Mouse (Mus musculus) right cerebral cortex, postnatal 14 days (tissue): ENCODE results near the gene Ppp1r36.
"Not testable (repeated sequence)": the region's sequence is repeated elsewhere in the genome, so short reads cannot be mapped to it uniquely, and the experiment has no call there.

Experiments used
- DNase-seq: peaks from one replicate; pipeline ENCODE4 v3.0.0; 2022

The Ppp1r36 gene

DNA sequence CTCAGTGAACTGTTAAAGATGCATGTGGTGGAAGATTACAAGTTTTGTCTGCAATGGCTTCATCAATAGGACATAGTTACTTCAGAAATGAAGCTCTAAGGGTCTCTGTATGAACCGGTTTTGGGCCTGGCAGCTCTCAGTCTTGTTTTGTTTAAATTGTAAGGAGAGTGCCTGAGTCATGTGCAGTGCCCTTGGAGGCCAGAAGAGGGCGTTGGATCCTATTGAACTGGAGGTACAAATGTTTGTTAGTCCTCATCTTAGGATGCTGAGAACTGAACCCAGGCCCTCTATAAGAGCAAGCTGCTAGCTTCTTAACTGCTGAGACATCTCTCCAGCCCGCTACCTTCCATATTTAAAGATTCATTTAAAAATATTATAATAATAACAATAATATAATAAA lies 15.7 kb upstream of the Ppp1r36 start:
- no peak for DNase-seq

DNA sequence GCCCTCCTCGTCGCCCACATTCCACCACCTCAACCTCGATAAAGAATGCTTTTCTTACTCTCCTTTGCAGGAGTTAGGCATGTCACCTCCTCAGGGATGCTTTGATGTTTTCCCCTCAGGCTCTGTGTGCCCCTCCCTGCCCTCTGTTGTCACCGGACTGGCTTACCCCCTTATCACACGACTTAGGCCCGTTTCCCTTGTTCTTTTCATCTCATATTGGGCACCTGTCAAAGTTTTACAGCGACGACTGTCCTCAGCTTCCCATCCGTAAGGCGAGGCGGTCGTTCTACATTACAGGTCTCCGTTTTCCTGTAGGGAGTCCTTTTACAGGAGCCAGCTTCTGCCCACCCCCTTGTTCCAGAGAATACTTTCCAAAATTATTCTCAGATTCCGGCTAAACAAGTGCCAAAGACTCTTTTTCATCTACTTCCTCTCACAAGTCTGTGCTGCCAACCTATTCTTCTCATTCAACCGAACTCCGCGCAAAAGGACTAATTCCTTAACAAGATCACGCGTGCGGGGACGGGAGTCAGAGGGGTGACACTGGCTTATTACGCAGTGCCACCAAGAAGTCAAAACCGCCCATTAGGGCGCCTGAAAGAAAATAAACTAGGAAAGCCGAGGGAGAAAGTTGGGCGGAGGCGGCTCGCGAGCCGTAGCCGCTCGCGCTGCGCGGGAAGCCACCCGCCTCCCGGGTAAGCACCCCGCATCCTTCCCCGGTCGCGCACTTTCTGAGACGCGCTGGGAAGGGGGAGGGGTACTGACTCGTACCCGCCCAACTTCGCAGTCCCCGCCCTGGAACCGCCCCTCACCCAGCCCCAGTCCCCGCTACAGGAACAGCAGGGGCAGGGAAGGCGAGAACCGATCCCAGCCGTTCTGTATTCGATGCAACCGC lies 14.1 kb upstream of the Ppp1r36 start:
- no peak for DNase-seq

DNA sequence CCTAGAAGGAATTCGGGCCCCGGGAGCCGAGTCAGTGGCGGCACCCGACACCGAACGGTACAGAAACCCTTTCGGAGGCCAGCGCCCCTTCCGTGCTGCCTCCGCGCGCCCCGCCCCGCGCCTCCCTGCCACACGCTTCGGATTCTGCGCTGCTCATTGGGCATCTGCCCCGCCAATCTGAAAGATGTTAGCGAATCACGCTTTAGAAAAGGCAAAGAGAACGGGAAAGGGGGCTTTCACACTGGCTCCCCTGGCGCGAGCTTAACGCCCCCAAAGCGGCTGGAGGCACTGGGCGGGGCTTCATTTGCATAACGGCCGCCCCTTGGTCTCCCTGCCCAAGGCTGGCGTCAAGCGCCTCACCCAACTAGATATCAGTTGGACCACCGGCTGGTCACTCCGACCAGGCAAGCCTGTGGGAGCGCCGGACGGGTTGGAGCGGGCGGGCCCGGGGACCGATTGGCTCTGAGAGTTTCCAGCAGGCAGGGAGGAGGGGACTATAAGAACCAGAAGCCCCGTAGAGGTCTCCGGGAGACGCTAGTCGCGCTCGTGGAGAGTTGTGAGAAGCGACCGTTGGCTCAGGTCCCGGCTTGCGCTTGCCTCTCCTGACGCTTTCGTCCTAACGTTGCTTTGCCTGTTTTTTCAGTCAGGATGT lies 13.3 kb upstream of the Ppp1r36 start, which contains the start of gene Hspa2:
Hspa2 (plus strand) TSS at position 291 of the 652 bp plus-strand sequence.
- DNase-seq: peak; percentile 100

DNA sequence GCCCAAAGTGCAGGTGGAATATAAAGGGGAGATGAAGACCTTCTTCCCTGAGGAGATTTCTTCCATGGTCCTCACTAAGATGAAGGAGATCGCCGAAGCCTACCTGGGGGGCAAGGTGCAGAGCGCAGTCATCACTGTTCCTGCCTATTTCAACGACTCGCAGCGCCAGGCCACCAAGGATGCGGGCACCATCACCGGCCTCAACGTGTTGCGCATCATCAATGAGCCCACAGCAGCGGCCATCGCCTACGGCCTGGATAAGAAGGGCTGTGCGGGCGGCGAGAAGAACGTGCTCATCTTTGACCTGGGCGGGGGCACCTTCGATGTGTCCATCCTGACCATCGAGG lies 12.5 kb upstream of the Ppp1r36 start:
- DNase-seq: no peak

DNA sequence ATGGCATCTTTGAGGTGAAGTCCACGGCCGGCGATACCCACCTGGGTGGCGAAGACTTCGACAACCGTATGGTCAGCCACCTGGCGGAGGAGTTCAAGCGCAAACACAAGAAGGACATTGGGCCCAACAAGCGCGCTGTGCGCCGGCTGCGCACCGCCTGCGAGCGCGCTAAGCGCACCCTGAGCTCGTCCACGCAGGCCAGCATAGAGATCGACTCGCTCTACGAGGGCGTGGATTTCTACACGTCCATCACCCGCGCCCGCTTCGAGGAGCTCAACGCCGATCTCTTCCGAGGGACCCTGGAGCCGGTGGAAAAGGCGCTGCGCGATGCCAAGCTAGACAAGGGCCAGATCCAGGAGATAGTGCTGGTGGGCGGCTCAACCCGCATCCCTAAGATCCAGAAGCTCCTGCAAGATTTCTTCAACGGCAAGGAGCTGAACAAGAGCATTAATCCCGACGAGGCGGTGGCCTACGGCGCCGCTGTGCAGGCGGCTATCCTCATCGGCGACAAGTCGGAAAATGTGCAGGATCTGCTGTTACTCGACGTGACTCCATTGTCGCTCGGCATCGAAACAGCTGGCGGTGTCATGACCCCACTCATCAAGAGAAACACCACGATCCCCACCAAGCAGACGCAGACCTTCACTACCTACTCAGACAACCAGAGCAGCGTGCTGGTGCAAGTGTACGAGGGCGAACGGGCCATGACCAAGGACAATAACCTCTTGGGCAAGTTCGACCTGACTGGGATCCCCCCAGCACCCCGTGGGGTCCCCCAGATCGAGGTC lies 12.0 kb upstream of the Ppp1r36 start:
- DNase-seq: peak; percentile 30

- DNase-seq: no peak
These were observed 11.4 kb upstream of the Ppp1r36 start for GRCm38 (mm10) chr12:76405971-76406370.

DNA sequence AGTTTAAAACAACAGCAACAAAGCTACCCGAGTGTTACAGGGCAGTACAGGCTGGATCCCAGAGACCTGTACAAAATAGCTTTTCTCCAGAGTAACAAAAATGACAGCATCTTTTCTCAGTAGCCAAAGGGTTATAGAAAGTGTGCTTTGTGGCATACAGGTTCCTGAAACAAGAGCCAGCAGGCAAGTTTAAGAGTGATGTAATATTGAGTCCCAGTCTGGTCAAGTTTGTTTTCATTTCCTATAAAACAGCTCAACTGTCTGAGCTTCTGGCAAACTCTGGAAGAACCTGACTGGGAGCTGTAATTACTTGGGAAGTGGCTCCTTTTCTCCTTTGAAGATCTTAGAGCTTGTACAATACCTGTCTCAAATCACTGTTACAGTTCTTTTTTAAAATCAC lies 10.2 kb upstream of the Ppp1r36 start:
- DNase-seq: no peak

DNA sequence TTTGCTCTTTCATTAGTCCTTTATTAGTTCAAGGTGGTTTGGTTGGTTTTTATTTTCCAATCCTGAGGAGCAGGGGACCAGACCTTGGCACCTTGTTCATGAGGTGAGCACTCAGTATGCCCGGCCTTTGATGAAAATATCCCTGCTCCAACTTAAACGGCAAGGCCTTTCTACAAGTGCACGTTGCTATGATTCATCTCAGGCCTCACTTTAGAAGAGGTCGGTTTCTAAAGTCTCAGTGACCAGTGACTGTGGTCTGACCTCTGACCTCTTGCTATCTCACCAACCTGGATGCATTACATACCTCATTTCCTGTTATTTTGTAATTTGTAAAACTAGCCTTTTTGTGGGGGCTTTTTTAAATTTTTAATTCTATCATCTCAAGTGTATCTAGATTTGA lies 8.2 kb upstream of the Ppp1r36 start:
- DNase-seq: no peak

- no peak for DNase-seq
These were observed 1.8 kb upstream of the Ppp1r36 start for GRCm38 (mm10) chr12:76415383-76416010.

DNA sequence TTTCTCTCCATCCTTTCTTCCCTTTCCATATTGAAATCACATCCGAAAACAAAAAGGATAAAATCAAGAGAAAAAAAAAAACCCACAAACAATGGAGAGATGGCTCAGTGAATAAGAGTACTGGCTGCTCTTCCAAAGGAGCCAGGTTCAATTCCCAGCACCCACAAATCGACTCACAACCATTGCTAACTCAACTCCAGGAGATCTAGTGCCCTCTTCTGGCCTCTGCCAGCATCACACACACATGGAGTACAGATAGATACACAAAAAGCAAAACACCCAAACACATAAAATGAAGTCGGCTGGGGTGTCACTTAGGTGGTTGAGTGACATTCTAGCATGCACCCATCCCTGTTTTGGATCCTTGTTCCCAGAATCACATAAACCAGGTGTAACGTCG lies 1.0 kb downstream of the Ppp1r36 start:
- no peak for DNase-seq

GRCm38 (mm10) chr12:76425256-76425655 lies 7.9 kb downstream of the Ppp1r36 start:
- DNase-seq: no peak

- DNase-seq: no peak
These were observed 10.2 kb downstream of the Ppp1r36 start for GRCm38 (mm10) chr12:76427546-76427945.

DNA sequence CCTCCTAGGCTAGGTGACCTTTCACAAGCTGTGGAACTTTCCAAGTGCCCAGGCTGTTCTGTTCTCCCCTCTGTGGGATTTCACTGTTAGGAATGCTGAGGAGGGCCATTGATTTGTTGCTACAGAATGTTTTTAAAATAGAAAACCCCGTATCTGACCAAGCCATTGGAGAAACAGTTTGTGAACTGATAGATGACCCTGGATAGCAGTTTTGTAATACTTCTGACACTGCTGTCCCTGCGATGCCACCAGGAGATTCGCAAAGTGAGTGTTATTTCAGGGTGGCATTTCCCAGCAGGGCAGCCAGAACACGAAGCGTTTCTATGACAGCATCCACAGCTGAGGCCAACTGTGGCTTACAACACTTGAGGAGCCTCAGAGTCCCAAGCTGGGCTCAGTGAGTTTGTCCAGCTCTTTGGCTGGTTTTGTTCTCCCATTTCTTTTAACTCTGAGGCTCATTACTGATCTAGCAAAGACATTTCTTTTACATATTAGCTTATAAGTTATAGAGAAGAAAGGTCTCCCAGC lies 13.6 kb downstream of the Ppp1r36 start:
- no peak for DNase-seq

GRCm38 (mm10) chr12:76431431-76431830 lies 14.1 kb downstream of the Ppp1r36 start:
- no peak for DNase-seq

DNA sequence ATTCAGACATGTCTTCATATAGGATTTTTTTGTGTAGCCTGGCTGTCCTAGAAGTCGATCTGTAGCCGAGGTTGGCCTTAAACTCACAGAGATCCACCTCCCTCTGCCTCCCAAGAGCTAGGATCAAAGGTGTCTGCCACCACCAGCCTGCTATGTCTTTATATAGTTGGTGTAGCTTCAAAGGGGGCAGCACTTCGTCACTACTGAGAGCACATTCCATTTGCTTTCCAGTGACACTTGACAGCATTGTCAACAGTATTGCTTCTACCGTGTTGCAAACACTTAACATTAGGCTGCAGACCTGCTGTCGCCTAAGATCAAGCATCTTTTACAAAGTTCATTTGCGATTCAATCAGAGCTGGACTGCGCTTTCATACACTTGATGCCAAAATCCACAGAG lies 16.8 kb downstream of the Ppp1r36 start:
- DNase-seq: no peak

- no peak for DNase-seq
These were observed 17.7 kb downstream of the Ppp1r36 start for GRCm38 (mm10) chr12:76435084-76435483.

- DNase-seq: no peak
These were observed 18.2 kb downstream of the Ppp1r36 start for GRCm38 (mm10) chr12:76435549-76435948.

GRCm38 (mm10) chr12:76443488-76443887 lies 26.1 kb downstream of the Ppp1r36 start:
- not testable (repeated sequence) for DNase-seq

DNA sequence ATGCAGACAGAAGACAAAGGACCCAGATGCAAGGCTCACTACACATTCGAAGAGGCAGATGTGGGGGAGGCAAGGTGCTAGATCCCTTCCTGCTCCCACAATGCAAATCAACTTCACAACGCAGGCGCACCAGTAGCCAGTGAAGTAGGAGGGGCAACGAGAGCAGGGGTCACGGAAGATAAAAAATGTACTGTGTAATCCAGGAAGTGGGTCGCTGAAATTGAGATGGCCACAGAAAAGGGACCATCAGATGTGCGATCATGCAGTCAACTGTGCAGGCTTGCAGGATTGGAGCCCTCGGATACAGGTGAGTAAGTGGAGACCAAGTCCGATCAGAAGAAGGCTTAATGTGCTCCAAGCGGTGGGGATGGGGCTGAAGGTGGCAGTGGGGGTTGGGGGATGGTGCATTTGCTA lies 27.0 kb downstream of the Ppp1r36 start:
- DNase-seq: no peak

GRCm38 (mm10) chr12:76444862-76445261 lies 27.5 kb downstream of the Ppp1r36 start:
- no peak for DNase-seq

DNA sequence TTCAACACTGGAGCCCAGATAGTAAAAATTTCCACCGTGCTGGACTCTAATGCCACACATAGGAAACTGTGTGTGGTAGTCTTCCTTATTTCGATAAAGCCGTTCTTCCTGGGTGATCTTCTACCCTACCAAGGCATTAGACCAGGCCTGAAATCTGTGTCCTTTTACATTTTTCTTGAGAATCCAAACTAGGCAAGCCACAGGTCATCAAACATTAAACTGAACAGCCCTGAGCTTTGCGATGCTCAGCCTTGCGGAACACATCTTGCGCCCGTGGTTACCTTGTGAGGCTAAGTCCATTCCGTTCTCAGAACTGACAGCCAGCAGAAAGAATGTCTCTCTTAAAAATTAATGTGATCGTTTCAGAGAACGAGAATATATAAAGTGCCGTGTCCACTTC lies 28.9 kb downstream of the Ppp1r36 start:
- no peak for DNase-seq

GRCm38 (mm10) chr12:76448127-76448526 lies 30.8 kb downstream of the Ppp1r36 start:
- DNase-seq: no peak

DNA sequence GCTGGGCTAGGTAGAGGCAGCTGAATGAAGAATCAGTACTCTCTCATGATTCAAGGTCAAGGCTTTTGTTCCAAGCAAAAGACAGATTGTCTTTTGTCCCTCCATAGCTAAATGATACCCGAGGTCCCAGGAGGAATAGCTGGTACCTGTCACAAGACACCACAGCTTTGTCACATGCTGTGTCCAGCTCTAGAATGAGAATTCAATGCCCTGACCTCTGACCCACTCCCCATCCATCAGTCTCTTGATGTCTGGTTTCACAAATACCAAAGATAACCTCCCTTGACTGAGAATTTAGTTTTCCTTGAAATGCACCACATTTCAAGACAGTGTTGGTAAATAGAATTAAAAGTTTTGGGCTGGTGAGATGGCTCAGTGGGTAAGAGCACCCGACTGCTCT lies 34.9 kb downstream of the Ppp1r36 start:
- no peak for DNase-seq
